Mouse (Mus musculus): Measurements from ENCODE around the gene Xxylt1. TPM values are rescaled to one million over a fixed set of nuclear protein-coding genes. Genes with fewer than 3 reads are reported as not detected.

Xxylt1 gene
- polyA plus RNA-seq, 1 experiment from 2014 or later: 19.1 TPM

DNA sequence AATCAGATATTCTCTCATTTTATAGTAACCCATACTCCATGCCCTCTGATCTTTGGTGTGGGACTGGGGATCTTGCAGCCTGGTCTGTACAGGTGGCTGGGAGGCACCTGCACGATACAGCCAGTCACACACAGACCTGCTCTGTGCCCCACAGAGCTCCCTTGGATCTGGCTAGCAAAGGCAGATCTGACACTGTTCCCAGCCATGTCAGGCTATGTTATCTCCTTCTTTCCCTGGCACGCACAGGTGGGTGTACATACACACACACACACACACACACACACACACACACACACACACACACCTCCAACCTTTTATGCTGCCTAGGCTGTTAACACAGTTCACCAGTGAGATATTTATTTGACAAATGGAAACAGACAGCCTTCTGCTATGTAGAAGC lies 82.5 kb downstream of the Xxylt1 start:
- Histone ChIP-seq H3K27me3 (replicated peaks; ENCODE audit: control insufficient read depth, insufficient read depth, low read length) (no peaks in the 10 kb centered on the region), H3K9ac (ENCODE audit: low read depth, low read length) (no peak overlapping the region), H3K4me2 (ENCODE audit: low read depth, low read length) (no peak overlapping the region), H3K4me3 (ENCODE audit: low read depth, low read length) (no peak overlapping the region), H3K27ac (replicated peaks; ENCODE audit: low read depth, low read length) (no peak overlapping the region), H3K9me3 (ENCODE audit: control insufficient read depth, low read length) (no peaks in the 10 kb centered on the region), H3K36me3 (ENCODE audit: control insufficient read depth, insufficient read depth, low read length) (no peaks in the 10 kb centered on the region), H3K4me1 (ENCODE audit: control insufficient read depth, insufficient read depth, low read length) (peaks cover 8% of the 10 kb centered on the region; the same call in 1 of the 2 replicates)
- no peak for ATAC-seq (ENCODE audit: low read depth)
- no peak for DNase-seq (ENCODE audit: low spot score)
- 83% methylated on average over 1 of the region's 2 CpGs for WGBS

DNA sequence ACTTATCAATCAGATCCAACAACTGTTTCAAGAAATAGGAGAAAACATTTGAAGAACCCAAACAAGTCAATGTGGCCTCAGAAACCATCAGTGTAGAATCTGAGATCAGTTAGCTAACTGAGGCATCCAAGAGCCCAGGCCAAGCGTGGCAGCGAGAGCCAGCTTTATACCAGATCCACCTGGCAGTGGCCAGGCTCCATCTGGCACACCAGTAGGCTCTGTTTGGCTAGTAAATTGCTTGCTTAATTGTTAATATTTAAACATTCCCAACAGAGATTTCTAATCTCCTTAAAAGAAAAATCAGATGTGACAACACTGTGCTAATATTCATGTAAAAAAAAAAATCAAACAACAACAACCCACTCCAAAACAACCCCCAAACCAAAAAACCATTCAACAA lies 83.2 kb downstream of the Xxylt1 start:
- H3K27me3 ChIP-seq (replicated peaks; ENCODE audit: control insufficient read depth, insufficient read depth, low read length): no peaks in the 10 kb centered on the region
- no peak overlapping the region for H3K4me3 ChIP-seq (ENCODE audit: low read depth, low read length)
- H3K36me3 ChIP-seq (ENCODE audit: control insufficient read depth, insufficient read depth, low read length): no peaks in the 10 kb centered on the region
- ATAC-seq (ENCODE audit: low read depth) (no peak), DNase-seq (ENCODE audit: low spot score) (no peak)
- no peaks in the 10 kb centered on the region for H3K9me3 ChIP-seq (ENCODE audit: control insufficient read depth, low read length)
- H3K4me1 ChIP-seq (ENCODE audit: control insufficient read depth, insufficient read depth, low read length): peaks cover 3% of the 10 kb centered on the region; the same call in 1 of the 2 replicates
- H3K9ac ChIP-seq (ENCODE audit: low read depth, low read length): no peak overlapping the region
- 86% methylated on average over 2 of the region's 2 CpGs for WGBS
- no peak overlapping the region for H3K4me2 ChIP-seq (ENCODE audit: low read depth, low read length)
- H3K27ac ChIP-seq (replicated peaks; ENCODE audit: low read depth, low read length): no peak overlapping the region; the same call in 1 of the 2 replicates

- Histone ChIP-seq H3K4me3 (ENCODE audit: low read depth, low read length) (no peak overlapping the region), H3K4me2 (ENCODE audit: low read depth, low read length) (no peak overlapping the region), H3K36me3 (ENCODE audit: control insufficient read depth, insufficient read depth, low read length) (no peaks in the 10 kb centered on the region), H3K9me3 (ENCODE audit: control insufficient read depth, low read length) (no peaks in the 10 kb centered on the region), H3K27me3 (replicated peaks; ENCODE audit: control insufficient read depth, insufficient read depth, low read length) (no peaks in the 10 kb centered on the region), H3K4me1 (ENCODE audit: control insufficient read depth, insufficient read depth, low read length) (no peaks in the 10 kb centered on the region), H3K27ac (replicated peaks; ENCODE audit: low read depth, low read length) (no peak overlapping the region), H3K9ac (ENCODE audit: low read depth, low read length) (no peak overlapping the region)
- 80% methylated on average over 5 of the region's 5 CpGs for WGBS
- no peak for ATAC-seq (ENCODE audit: low read depth)
- DNase-seq (ENCODE audit: low spot score): no peak
These were observed 85.8 kb downstream of the Xxylt1 start for GRCm38 (mm10) chr16:30995446-30995845.

- DNase-seq (ENCODE audit: low spot score) (no peak), ATAC-seq (ENCODE audit: low read depth) (no peak)
- Histone ChIP-seq H3K27me3 (replicated peaks; ENCODE audit: control insufficient read depth, insufficient read depth, low read length) (no peaks in the 10 kb centered on the region), H3K27ac (replicated peaks; ENCODE audit: low read depth, low read length) (no peak overlapping the region), H3K4me3 (ENCODE audit: low read depth, low read length) (no peak overlapping the region), H3K4me2 (ENCODE audit: low read depth, low read length) (no peak overlapping the region), H3K9me3 (ENCODE audit: control insufficient read depth, low read length) (no peaks in the 10 kb centered on the region), H3K36me3 (ENCODE audit: control insufficient read depth, insufficient read depth, low read length) (no peaks in the 10 kb centered on the region), H3K4me1 (ENCODE audit: control insufficient read depth, insufficient read depth, low read length) (no peaks in the 10 kb centered on the region), H3K9ac (ENCODE audit: low read depth, low read length) (no peak overlapping the region)
- WGBS: 29% methylated on average over 2 of the region's 2 CpGs
These were observed 86.4 kb downstream of the Xxylt1 start for GRCm38 (mm10) chr16:30994881-30995280.

GRCm38 (mm10) chr16:30994296-30994695 lies 86.9 kb downstream of the Xxylt1 start:
- H3K4me1 ChIP-seq (ENCODE audit: control insufficient read depth, insufficient read depth, low read length): no peaks in the 10 kb centered on the region
- H3K36me3 ChIP-seq (ENCODE audit: control insufficient read depth, insufficient read depth, low read length): no peaks in the 10 kb centered on the region
- ATAC-seq (ENCODE audit: low read depth) (no peak), DNase-seq (ENCODE audit: low spot score) (no peak)
- no peak overlapping the region for H3K9ac ChIP-seq (ENCODE audit: low read depth, low read length)
- H3K9me3 ChIP-seq (ENCODE audit: control insufficient read depth, low read length): no peaks in the 10 kb centered on the region
- H3K4me3 ChIP-seq (ENCODE audit: low read depth, low read length): no peak overlapping the region
- no peaks in the 10 kb centered on the region for H3K27me3 ChIP-seq (replicated peaks; ENCODE audit: control insufficient read depth, insufficient read depth, low read length)
- WGBS: 85% methylated on average over 7 of the region's 7 CpGs
- H3K4me2 ChIP-seq (ENCODE audit: low read depth, low read length): no peak overlapping the region
- H3K27ac ChIP-seq (replicated peaks; ENCODE audit: low read depth, low read length): no peak overlapping the region

DNA sequence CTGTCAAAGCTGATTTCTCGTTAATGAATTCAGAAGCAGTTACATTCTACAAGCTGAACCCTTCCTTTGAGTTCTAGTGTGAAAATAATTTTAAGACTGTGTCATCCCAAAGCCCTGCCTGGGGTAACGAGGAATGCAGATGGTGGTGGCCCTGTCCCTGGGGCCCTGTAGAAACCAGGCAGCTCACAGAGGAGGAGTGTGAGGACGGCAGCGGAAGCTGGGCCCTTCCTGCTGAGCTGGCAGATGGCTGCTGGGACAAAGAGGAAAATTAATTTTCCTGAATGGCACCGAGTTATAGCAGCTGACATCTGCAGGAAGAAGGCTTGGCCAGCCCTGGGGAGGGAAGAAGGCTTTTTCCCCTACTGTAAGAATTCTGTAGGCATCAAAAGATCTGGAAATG lies 88.7 kb downstream of the Xxylt1 start:
- Histone ChIP-seq H3K4me1 (ENCODE audit: control insufficient read depth, insufficient read depth, low read length) (no peaks in the 10 kb centered on the region), H3K9me3 (ENCODE audit: control insufficient read depth, low read length) (no peaks in the 10 kb centered on the region), H3K9ac (ENCODE audit: low read depth, low read length) (no peak overlapping the region), H3K27ac (replicated peaks; ENCODE audit: low read depth, low read length) (no peak overlapping the region; the same call in 1 of the 2 replicates), H3K27me3 (replicated peaks; ENCODE audit: control insufficient read depth, insufficient read depth, low read length) (no peaks in the 10 kb centered on the region), H3K4me3 (ENCODE audit: low read depth, low read length) (no peak overlapping the region), H3K4me2 (ENCODE audit: low read depth, low read length) (no peak overlapping the region), H3K36me3 (ENCODE audit: control insufficient read depth, insufficient read depth, low read length) (no peaks in the 10 kb centered on the region)
- WGBS: 45% methylated on average over 5 of the region's 5 CpGs
- ATAC-seq (ENCODE audit: low read depth): no peak
- DNase-seq (ENCODE audit: low spot score): peak; percentile 42

DNA sequence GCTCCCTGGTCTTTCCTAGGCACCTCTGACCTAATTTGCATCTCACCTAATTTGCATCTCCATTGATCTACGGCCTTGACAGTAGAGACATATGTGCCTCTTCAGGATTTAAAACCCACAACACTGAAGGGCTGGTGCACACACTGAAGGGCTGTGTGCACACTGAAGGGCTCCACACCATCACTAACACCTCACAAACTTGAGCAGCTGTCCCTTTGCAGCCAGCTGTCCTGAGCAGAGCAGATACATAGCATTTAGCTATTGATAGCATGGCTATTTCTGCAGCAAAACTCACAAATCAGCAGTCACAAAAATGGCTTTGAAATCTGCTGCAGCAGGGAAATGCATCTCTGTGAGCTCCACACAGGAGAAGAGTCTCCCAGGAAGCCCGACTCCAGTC lies 90.6 kb downstream of the Xxylt1 start:
- Histone ChIP-seq H3K4me1 (ENCODE audit: control insufficient read depth, insufficient read depth, low read length) (no peaks in the 10 kb centered on the region), H3K9me3 (ENCODE audit: control insufficient read depth, low read length) (no peaks in the 10 kb centered on the region), H3K27me3 (replicated peaks; ENCODE audit: control insufficient read depth, insufficient read depth, low read length) (no peaks in the 10 kb centered on the region), H3K36me3 (ENCODE audit: control insufficient read depth, insufficient read depth, low read length) (no peaks in the 10 kb centered on the region), H3K9ac (ENCODE audit: low read depth, low read length) (no peak overlapping the region), H3K27ac (replicated peaks; ENCODE audit: low read depth, low read length) (no peak overlapping the region), H3K4me2 (ENCODE audit: low read depth, low read length) (no peak overlapping the region), H3K4me3 (ENCODE audit: low read depth, low read length) (no peak overlapping the region)
- ATAC-seq (ENCODE audit: low read depth): no peak
- WGBS: 58% methylated on average over 2 of the region's 2 CpGs
- DNase-seq (ENCODE audit: low spot score): no peak

GRCm38 (mm10) chr16:30988225-30988624 lies 93.0 kb downstream of the Xxylt1 start:
- ATAC-seq (ENCODE audit: low read depth) (no peak), DNase-seq (ENCODE audit: low spot score) (peak; percentile 19)
- WGBS: 73% methylated on average over 6 of the region's 6 CpGs
- H3K9me3 ChIP-seq (ENCODE audit: control insufficient read depth, low read length): no peaks in the 10 kb centered on the region
- no peak overlapping the region for H3K9ac ChIP-seq (ENCODE audit: low read depth, low read length)
- H3K4me1 ChIP-seq (ENCODE audit: control insufficient read depth, insufficient read depth, low read length): peaks cover 9% of the 10 kb centered on the region
- H3K4me2 ChIP-seq (ENCODE audit: low read depth, low read length): no peak overlapping the region
- no peaks in the 10 kb centered on the region for H3K27me3 ChIP-seq (replicated peaks; ENCODE audit: control insufficient read depth, insufficient read depth, low read length)
- H3K4me3 ChIP-seq (ENCODE audit: low read depth, low read length): no peak overlapping the region
- H3K36me3 ChIP-seq (ENCODE audit: control insufficient read depth, insufficient read depth, low read length): no peaks in the 10 kb centered on the region
- no peak overlapping the region for H3K27ac ChIP-seq (replicated peaks; ENCODE audit: low read depth, low read length)

DNA sequence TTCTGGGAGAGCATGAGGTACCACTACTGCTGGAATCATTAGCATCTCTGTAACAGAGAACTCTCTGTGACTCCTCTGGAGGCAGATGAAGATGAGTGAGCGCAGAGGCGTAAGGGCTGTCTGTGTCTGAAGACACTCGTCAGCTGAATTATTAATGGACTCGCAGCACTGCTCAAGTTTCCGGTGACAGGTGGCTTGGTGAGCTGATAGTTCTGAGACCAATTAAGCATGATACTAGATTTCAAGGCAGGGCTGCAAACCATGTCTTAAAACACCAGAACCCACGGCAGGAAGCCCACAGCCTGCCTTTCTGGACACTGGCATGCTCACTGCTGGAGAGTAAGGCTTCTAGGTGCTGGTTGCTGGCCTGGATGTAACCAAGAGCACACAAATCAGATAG lies 93.5 kb downstream of the Xxylt1 start:
- Histone ChIP-seq H3K27me3 (replicated peaks; ENCODE audit: control insufficient read depth, insufficient read depth, low read length) (no peaks in the 10 kb centered on the region), H3K36me3 (ENCODE audit: control insufficient read depth, insufficient read depth, low read length) (no peaks in the 10 kb centered on the region), H3K4me2 (ENCODE audit: low read depth, low read length) (no peak overlapping the region), H3K4me1 (ENCODE audit: control insufficient read depth, insufficient read depth, low read length) (peaks cover 9% of the 10 kb centered on the region), H3K9ac (ENCODE audit: low read depth, low read length) (no peak overlapping the region), H3K9me3 (ENCODE audit: control insufficient read depth, low read length) (no peaks in the 10 kb centered on the region), H3K4me3 (ENCODE audit: low read depth, low read length) (no peak overlapping the region), H3K27ac (replicated peaks; ENCODE audit: low read depth, low read length) (no peak overlapping the region)
- WGBS: 66% methylated on average over 6 of the region's 6 CpGs
- peak; percentile 48 for DNase-seq (ENCODE audit: low spot score)
- peak; percentile 17; the same call in 1 of the 2 replicates for ATAC-seq (ENCODE audit: low read depth)

Measured in embryonic facial prominence, embryonic 14.5 days (tissue).